Mouse (Mus musculus) frontal cortex, adult (tissue): ENCODE measurements around the gene 1810009J06Rik.
A peak's percentile ranks its signal among the peaks of the same experiment; 100 is the strongest.
"Not testable (repeated sequence)": the region's sequence is repeated elsewhere in the genome, so short reads cannot be mapped to it uniquely, and the experiment has no call there.

Experiments used
- ATAC-seq: cut with Nextera tagmentation; 2 replicates; pipeline ENCODE4 v1.9.2; 2017; ENCODE audit warnings: mild to moderate bottlenecking, moderate library complexity, mixed read lengths; ENCODE audit not compliant: low TSS enrichment

The 1810009J06Rik gene

DNA sequence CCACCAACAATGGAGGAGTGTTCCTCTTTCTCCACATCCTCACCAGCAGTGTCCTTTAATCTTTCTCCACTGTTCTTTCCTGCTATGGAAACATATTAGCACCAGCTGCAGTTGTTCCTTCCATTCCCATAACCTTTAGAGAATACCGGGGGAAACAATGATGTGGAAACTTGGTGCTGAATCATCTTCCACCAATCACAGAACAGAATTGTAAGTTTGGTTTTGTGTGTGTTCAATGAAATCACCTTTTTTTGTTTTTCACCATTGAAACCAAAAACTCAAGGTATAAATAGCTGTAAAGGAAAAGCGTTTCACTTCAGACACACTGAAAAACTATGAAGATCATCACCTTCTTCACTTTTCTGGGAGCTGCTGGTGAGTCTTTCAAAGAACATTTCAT lies at the start of gene 1810009J06Rik:
Gene 1810009J06Rik, plus strand, starts transcription at position 301 of the 400 bp plus-strand sequence.
- not testable (repeated sequence) for ATAC-seq

DNA sequence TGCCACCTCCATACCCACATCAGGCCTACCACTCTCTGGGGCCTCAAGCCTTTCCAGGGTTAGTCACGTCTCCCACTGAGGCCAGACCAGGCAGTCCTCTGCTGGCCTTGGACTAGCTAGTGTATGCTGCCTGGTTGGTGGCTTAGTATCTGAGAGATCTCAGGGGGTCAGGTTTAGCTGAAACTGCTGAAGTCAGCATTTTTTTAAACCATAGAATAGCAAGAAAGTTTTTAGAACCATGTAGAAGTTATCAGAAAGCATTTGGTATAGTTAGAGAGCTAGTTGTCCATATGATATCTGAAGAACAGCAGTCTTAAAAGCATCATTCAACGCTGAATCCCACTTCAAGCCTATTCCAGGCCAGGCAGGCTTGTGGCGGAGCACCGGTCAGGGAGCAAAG lies 44.6 kb upstream of the 1810009J06Rik start:
- ATAC-seq = no peak

DNA sequence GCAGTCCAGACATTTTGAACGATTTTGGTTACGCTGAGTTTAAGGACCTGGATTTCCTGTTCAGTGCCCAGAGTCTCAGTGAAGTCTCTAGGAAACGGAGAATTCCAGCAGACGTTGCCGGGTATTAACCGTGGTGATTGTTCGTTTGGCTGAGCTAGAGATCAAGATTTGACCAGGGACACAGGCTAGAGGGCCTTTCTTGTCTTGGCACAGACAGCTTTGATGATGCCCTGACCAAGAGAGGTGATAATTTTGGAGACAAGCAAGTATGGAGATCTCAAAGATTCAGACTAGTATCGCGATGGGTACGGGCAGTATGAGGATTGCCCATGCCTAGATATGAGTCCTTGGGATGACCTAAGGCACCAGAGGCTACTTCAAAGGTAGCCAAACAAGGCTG lies 24.1 kb upstream of the 1810009J06Rik start, which contains the start of gene 1700074P13Rik:
Gene 1700074P13Rik, minus strand, starts transcription at position 101 of the 400 bp plus-strand sequence.
- ATAC-seq = no peak

DNA sequence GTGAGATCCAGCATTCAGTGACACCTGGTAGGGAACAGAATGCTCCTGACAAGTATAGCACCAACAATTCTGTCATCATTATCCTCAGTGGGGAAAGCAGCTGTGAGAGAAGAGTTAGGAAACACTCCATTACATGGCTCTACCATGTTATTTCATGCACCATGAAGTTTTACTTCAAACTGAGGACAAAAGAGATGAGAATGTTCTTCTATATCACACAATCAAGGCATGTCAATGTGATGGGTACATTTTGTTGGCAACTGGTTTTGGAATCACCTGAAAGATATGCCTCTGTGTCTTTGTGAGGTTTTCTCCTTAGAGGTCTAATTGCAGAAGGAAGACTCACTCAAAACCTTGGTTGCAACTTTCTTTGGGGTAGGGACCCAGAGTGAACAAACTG lies 12.8 kb upstream of the 1810009J06Rik start, which contains the start of gene Gm4744:
Gene Gm4744, minus strand, starts transcription at position 101 of the 400 bp plus-strand sequence.
- no peak for ATAC-seq

GRCm38 (mm10) chr6:40953716-40954115 lies 10.8 kb upstream of the 1810009J06Rik start:
- no peak for ATAC-seq

GRCm38 (mm10) chr6:40999379-40999778 lies 34.8 kb downstream of the 1810009J06Rik start, which contains the start of gene Gm2663:
Gm2663 (minus strand) TSS chr6:40999479.
- not testable (repeated sequence) for ATAC-seq

DNA sequence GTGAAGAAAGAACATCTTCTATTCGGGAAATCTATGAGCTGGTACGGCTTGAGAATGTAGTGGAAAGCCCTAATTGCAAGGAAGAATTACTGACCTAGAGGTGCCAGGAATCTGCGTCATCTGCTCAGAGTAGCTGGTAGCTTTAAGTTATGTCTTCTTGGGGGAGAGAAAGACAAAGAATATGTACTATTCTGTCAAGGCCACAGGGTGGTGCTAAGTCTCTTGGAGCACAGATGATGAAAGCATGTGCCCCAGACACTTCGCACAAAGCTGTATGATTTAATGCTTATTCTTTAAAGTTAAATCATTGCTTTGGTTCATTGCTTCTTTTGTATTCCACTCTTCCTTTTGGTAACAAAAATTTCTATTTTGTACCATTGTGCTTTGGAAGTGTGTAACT lies 50.5 kb downstream of the 1810009J06Rik start:
- ATAC-seq = peak; percentile 99
